Mouse (Mus musculus) neural tube, embryonic 11.5 days (tissue): Measurements from ENCODE around the gene Relt. TPM values are rescaled to one million over a fixed set of nuclear protein-coding genes. Genes with fewer than 3 reads are reported as not detected.

Experiments used
- ATAC-seq: fragments of 200-750 bp; cut with Nextera tagmentation; 2 replicates; pipeline ENCODE4 v1.8.0; 2017; ENCODE audit warnings: moderate number of reproducible peaks, mild to moderate bottlenecking, moderate TSS enrichment, moderate library complexity; ENCODE audit not compliant: insufficient read depth, low FRiP score, low TSS enrichment
- DNase-seq: peaks from one replicate; pipeline ENCODE4 v3.0.0-alpha.2; 2015; ENCODE audit warnings: low spot score
- H3K27ac ChIP-seq: fragments of 300-500 bp; sonication (generic); 2 replicates; pipeline ENCODE4 v1.5.1; 2014; ENCODE audit warnings: low read depth, mild to moderate bottlenecking, low read length
- H3K27me3 ChIP-seq: fragments of 300-500 bp; sonication (generic); 2 replicates; pipeline ENCODE4 v1.6.1; 2014; ENCODE audit warnings: mild to moderate bottlenecking, low read length, mixed read lengths; ENCODE audit not compliant: control insufficient read depth, insufficient read depth
- H3K36me3 ChIP-seq: fragments of 300-500 bp; sonication (generic); 2 replicates; pipeline ENCODE4 v1.6.1; 2014; ENCODE audit warnings: mild to moderate bottlenecking, low read length, moderate library complexity, mixed read lengths; ENCODE audit not compliant: control insufficient read depth, insufficient read depth
- H3K4me1 ChIP-seq: fragments of 300-500 bp; sonication (generic); 2 replicates; pipeline ENCODE4 v1.6.1; 2014; ENCODE audit warnings: low read length, mixed read lengths; ENCODE audit not compliant: control insufficient read depth, insufficient read depth
- H3K4me2 ChIP-seq: fragments of 300-500 bp; sonication (generic); 2 replicates; pipeline ENCODE4 v1.6.1; 2014; ENCODE audit warnings: low read depth, mild to moderate bottlenecking, moderate library complexity
- H3K4me3 ChIP-seq: fragments of 300-500 bp; sonication (generic); 2 replicates; pipeline ENCODE4 v1.5.1; 2014; ENCODE audit warnings: low read depth, low read length
- H3K9ac ChIP-seq: fragments of 300-500 bp; sonication (generic); 2 replicates; pipeline ENCODE4 v1.6.1; 2014; ENCODE audit warnings: mild to moderate bottlenecking, low read length
- H3K9me3 ChIP-seq: fragments of 300-500 bp; sonication (generic); 2 replicates; pipeline ENCODE4 v1.6.1; 2016; ENCODE audit warnings: low read length; ENCODE audit not compliant: control insufficient read depth
- WGBS: fragments of 180-500 bp; shearing (Covaris S2); extraction: QIAGEN DNeasy Blood & Tissue Kit; methylation state at CpG from one replicate; pipeline ENCODE4 v1.1.7; 2014; 5-methylcytosine and 5-hydroxymethylcytosine counted together
- polyA plus RNA-seq: library from polyadenylated mRNA; unstranded; fragments of >200 nt; fragmentation: Nextera tagmentation; extraction: Ambion mirVana; gene quantifications from 2 replicates; pipeline ENCODE4 v1.2.1, GENCODE M21; 2014

Relt gene
- polyA plus RNA-seq, 1 experiment from 2014 or later, result 3.9 TPM

DNA sequence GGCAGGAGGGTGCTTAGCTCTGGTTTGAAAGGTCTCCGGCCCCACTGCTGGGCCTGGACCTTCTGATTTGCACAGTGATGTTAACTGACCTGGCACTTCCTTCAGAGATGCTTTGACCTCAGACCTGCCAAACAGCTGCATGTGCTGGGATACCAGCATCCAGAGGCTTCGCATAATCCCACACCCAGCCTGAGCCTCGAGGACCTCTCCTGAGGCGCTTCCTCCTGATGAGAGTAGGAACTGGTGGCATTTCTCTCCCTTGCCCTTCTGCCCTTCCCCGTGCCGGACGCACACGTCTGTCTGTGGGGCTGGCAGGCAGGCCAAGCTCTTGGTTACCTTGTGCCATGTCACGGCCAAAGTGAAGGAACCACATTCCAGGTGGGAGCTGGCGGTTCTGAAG, 26.6 kb downstream of the Relt start:
- Histone ChIP-seq H3K4me2 (no peak overlapping the region), H3K4me1 (no peaks in the 10 kb centered on the region), H3K36me3 (peaks cover 6% of the 10 kb centered on the region), H3K27me3 (no peaks in the 10 kb centered on the region), H3K9ac (no peak overlapping the region), H3K27ac (no peak overlapping the region), H3K9me3 (no peaks in the 10 kb centered on the region), H3K4me3 (no peak overlapping the region)
- DNase-seq, result no peak
- 88% methylated on average over 10 of the region's 10 CpGs for whole genome bisulfite sequencing
- no peak for ATAC-seq

DNA sequence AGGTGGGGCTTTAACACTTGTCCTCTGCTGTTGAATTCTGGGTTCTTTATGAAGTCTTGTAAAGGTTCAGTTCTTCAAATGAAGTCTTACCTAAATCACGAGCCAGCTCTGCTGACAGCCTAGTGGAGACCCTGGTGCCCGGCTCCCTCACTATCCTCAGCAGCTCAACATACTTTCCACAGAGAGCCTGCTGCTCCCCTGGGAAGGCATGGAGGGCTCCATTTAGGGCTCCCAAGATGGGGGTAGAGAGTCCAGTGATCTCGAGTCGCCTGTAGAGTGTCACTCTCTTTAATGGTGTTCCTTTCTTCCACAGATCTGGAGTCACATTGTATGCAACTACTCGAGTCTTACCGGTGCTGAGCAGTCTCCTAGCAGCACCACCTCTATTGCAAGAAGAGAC, 27.5 kb downstream of the Relt start:
- H3K27ac ChIP-seq, result no peak overlapping the region
- 85% methylated on average over 6 of the region's 6 CpGs for WGBS
- no peak overlapping the region for H3K9ac ChIP-seq
- H3K4me2 ChIP-seq, result no peak overlapping the region
- H3K4me1 ChIP-seq, result no peaks in the 10 kb centered on the region
- peaks cover 5% of the 10 kb centered on the region; the same call in 1 of the 2 replicates for H3K36me3 ChIP-seq
- DNase-seq, result no peak
- no peak overlapping the region for H3K4me3 ChIP-seq
- no peaks in the 10 kb centered on the region for H3K27me3 ChIP-seq
- no peaks in the 10 kb centered on the region for H3K9me3 ChIP-seq
- ATAC-seq, result no peak

DNA sequence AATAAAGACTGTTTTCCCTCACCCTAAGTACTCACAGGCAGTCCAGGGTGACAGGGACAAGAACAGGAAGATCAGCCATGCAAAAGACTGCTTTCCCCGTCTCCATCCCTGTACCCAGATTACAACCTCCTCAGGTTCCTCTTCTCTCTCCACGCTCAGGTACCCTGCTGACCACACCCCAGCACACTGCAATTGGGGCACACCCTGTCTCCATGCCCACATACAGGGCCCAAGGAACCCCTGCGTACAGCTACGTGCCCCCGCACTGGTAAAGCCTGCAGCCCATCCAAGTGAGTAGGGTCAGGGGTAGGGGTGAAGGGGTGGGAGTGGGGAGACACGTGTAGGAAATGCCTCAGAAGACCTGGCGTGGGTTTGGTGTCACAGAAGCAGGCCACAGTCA, 28.1 kb downstream of the Relt start:
- Histone ChIP-seq H3K36me3 (peaks cover 5% of the 10 kb centered on the region; the same call in 1 of the 2 replicates), H3K27me3 (no peaks in the 10 kb centered on the region), H3K9ac (no peak overlapping the region), H3K4me1 (no peaks in the 10 kb centered on the region), H3K9me3 (no peaks in the 10 kb centered on the region), H3K4me3 (no peak overlapping the region), H3K4me2 (no peak overlapping the region), H3K27ac (no peak overlapping the region)
- ATAC-seq, result no peak
- no peak for DNase-seq
- 96% methylated on average over 7 of the region's 7 CpGs for WGBS

DNA sequence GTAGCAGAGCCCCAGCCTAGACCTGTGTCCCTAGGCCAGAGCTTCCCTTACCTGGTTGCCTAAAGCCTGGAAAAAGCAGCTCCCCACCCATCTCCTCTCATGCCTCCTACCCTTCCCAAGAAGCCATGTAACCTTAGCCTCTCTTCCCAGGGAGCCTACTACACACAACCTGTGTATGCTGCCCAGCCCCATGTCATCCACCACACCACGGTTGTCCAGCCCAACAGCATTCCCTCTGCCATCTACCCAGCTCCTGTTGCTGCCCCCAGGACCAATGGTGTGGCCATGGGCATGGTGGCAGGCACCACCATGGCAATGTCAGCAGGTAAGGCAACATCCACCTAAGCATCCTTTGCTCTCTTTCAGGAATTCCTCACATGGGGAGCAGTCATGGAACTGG, 29.4 kb downstream of the Relt start:
- DNase-seq (no peak), ATAC-seq (no peak)
- Histone ChIP-seq H3K4me1 (no peaks in the 10 kb centered on the region), H3K4me2 (no peak overlapping the region), H3K4me3 (no peak overlapping the region), H3K27ac (no peak overlapping the region), H3K9me3 (no peaks in the 10 kb centered on the region), H3K36me3 (peaks cover 5% of the 10 kb centered on the region; the same call in 1 of the 2 replicates), H3K27me3 (no peaks in the 10 kb centered on the region), H3K9ac (no peak overlapping the region)
- WGBS, result 93% methylated on average over 1 of the region's 1 CpGs

DNA sequence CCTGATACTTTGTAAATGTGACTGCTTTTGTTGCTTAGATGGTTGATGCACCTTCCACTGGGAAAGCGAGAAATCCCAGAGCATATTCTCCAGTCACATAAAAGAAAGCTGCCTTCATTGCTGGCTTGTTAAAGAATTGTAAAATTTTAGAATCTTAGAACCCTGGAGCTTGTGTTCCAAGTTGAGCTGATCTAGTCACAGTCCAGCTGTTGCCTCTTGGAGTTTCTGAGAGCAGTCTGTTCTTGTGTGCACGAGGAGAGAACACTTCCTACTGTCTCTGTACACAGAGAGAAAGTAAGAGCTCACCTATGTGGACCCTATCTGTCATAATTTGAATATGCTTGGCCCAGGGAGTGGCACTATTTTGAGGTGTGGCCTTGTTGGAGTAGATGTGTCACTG, 34.7 kb downstream of the Relt start:
- no peaks in the 10 kb centered on the region for H3K27me3 ChIP-seq
- H3K27ac ChIP-seq, result no peak overlapping the region
- H3K36me3 ChIP-seq, result no peaks in the 10 kb centered on the region
- H3K4me3 ChIP-seq, result no peak overlapping the region
- H3K4me1 ChIP-seq, result no peaks in the 10 kb centered on the region
- no peak for ATAC-seq
- 94% methylated on average over 2 of the region's 2 CpGs for WGBS
- H3K9ac ChIP-seq, result no peak overlapping the region
- no peak overlapping the region for H3K4me2 ChIP-seq
- H3K9me3 ChIP-seq, result no peaks in the 10 kb centered on the region
- DNase-seq, result no peak

DNA sequence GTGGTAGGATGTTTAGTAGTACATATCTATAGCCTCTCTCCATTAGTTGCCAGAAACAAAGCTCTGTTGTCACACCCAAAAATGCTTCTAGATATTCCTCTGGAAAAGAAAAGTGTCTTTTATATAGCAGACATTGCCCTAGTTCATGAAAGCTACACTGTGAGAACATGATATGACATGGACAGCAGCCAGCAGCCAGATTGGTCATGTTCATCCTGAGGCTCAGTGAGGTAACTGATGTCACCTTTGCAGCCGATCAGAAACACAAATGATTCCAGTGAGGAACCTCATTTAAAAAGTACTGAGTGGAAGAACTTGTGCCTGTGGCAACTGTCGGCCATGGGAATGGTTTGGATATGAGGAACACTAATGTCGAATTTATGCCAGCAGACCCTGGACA, 38.6 kb downstream of the Relt start:
- ATAC-seq, result no peak
- no peaks in the 10 kb centered on the region for H3K9me3 ChIP-seq
- no peaks in the 10 kb centered on the region for H3K27me3 ChIP-seq
- no peaks in the 10 kb centered on the region for H3K36me3 ChIP-seq
- no peak overlapping the region for H3K9ac ChIP-seq
- no peak overlapping the region for H3K27ac ChIP-seq
- no peak overlapping the region for H3K4me3 ChIP-seq
- H3K4me1 ChIP-seq, result no peaks in the 10 kb centered on the region
- no peak overlapping the region for H3K4me2 ChIP-seq
- DNase-seq, result no peak
- 92% methylated on average over 3 of the region's 3 CpGs for WGBS

GRCm38 (mm10) chr7:100818401-100819064, 44.7 kb downstream of the Relt start:
- no peak for ATAC-seq
- Histone ChIP-seq H3K9ac (no peak overlapping the region), H3K4me1 (no peaks in the 10 kb centered on the region), H3K27ac (no peak overlapping the region), H3K4me3 (no peak overlapping the region), H3K27me3 (no peaks in the 10 kb centered on the region), H3K4me2 (no peak overlapping the region), H3K9me3 (no peaks in the 10 kb centered on the region), H3K36me3 (no peaks in the 10 kb centered on the region)
- peak; percentile 19 for DNase-seq
- WGBS, result 87% methylated on average over 4 of the region's 4 CpGs

DNA sequence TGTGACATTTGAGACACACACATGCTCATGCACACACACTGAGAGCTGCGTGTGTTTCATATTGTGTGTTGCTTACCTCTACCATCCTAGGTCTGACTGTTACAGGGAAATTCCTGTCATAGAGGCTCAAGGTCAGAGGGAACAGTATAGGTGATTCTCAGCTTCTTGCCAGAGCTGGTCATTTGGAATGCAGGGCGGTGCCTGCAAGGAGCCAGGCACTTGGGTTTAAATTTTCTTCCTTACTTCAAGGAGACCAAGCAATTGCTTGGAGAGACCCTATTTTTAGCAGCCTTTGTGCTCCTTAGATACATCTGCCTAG, 45.8 kb downstream of the Relt start:
- Histone ChIP-seq H3K9ac (no peak overlapping the region), H3K4me2 (no peak overlapping the region), H3K36me3 (no peaks in the 10 kb centered on the region), H3K4me3 (no peak overlapping the region), H3K4me1 (no peaks in the 10 kb centered on the region), H3K9me3 (no peaks in the 10 kb centered on the region), H3K27me3 (no peaks in the 10 kb centered on the region), H3K27ac (no peak overlapping the region)
- ATAC-seq (no peak), DNase-seq (no peak)
- 85% methylated on average over 2 of the region's 2 CpGs for whole genome bisulfite sequencing

- no peaks in the 10 kb centered on the region for H3K9me3 ChIP-seq
- no peak overlapping the region for H3K4me2 ChIP-seq
- no peak overlapping the region for H3K27ac ChIP-seq
- H3K4me1 ChIP-seq, result no peaks in the 10 kb centered on the region
- no peak overlapping the region for H3K9ac ChIP-seq
- no peak overlapping the region for H3K4me3 ChIP-seq
- no peaks in the 10 kb centered on the region for H3K36me3 ChIP-seq
- 83% methylated on average over 6 of the region's 6 CpGs for WGBS
- H3K27me3 ChIP-seq, result no peaks in the 10 kb centered on the region
- ATAC-seq, result no peak
- no peak for DNase-seq
Observed at GRCm38 (mm10) chr7:100816759-100817441, 46.3 kb downstream of the Relt start.
